Mouse (Mus musculus): ENCODE results near the gene Letmd1. TPM values are rescaled to one million over a fixed set of nuclear protein-coding genes. Genes with fewer than 3 reads are reported as not detected.
A peak's percentile ranks its signal among the peaks of the same experiment; 100 is the strongest.

The Letmd1 gene
- polyA plus RNA-seq, 1 experiment, result 35.4 TPM

- TF ChIP-seq POLR2A (IDR thresholded peaks at IDR 0.05; ENCODE audit: low read depth, low read length) (no peak), CTCF (IDR thresholded peaks at IDR 0.05; ENCODE audit: extremely low read depth, insufficient read depth, insufficient read length, insufficient replicate concordance) (peak; percentile 43; the same call in 1 of the 2 replicates)
- peak; percentile 53 to 64 for DNase-seq (ENCODE audit: low read depth in 1 of 2, low spot score in 2 of 2)
- Histone ChIP-seq H3K4me1 (ENCODE audit: control insufficient read depth, insufficient read depth, insufficient read length) (no peaks in the 10 kb centered on the region), H3K4me3 (ENCODE audit: extremely low read depth, insufficient read depth, insufficient read length) (no peak overlapping the region), H3K27me3 (ENCODE audit: control insufficient read depth, insufficient read depth, low read length) (no peaks in the 10 kb centered on the region), H3K36me3 (ENCODE audit: control insufficient read depth, insufficient read depth, low read length) (no peaks in the 10 kb centered on the region), H3K27ac (ENCODE audit: insufficient read depth, low read length) (no peak overlapping the region)
- WGBS, result 21% methylated on average over 6 of the region's 6 CpGs
Observed at GRCm38 (mm10) chr15:100463712-100464111, 5.1 kb upstream of the Letmd1 start.

- no peak for DNase-seq (ENCODE audit: low read depth in 1 of 2, low spot score in 2 of 2)
- Histone ChIP-seq H3K36me3 (ENCODE audit: control insufficient read depth, insufficient read depth, low read length) (no peaks in the 10 kb centered on the region), H3K4me3 (ENCODE audit: extremely low read depth, insufficient read depth, insufficient read length) (no peak overlapping the region), H3K27ac (ENCODE audit: insufficient read depth, low read length) (no peak overlapping the region), H3K4me1 (ENCODE audit: control insufficient read depth, insufficient read depth, insufficient read length) (peaks cover 7% of the 10 kb centered on the region), H3K27me3 (ENCODE audit: control insufficient read depth, insufficient read depth, low read length) (no peaks in the 10 kb centered on the region)
- TF ChIP-seq CTCF (IDR thresholded peaks at IDR 0.05; ENCODE audit: extremely low read depth, insufficient read depth, insufficient read length, insufficient replicate concordance) (no peak), POLR2A (IDR thresholded peaks at IDR 0.05; ENCODE audit: low read depth, low read length) (no peak)
- WGBS, result 84% methylated on average over 2 of the region's 2 CpGs
Observed at GRCm38 (mm10) chr15:100465432-100465831, 3.4 kb upstream of the Letmd1 start.

GRCm38 (mm10) chr15:100467738-100468137 lies 1.1 kb upstream of the Letmd1 start:
- peaks cover 2% of the 10 kb centered on the region; the same call in 1 of the 2 replicates for H3K36me3 ChIP-seq (ENCODE audit: control insufficient read depth, insufficient read depth, low read length)
- 42% methylated on average over 8 of the region's 8 CpGs for WGBS
- peaks cover 7% of the 10 kb centered on the region for H3K4me1 ChIP-seq (ENCODE audit: control insufficient read depth, insufficient read depth, insufficient read length)
- DNase-seq (ENCODE audit: low read depth in 1 of 2, low spot score in 2 of 2), result no peak
- TF ChIP-seq CTCF (IDR thresholded peaks at IDR 0.05; ENCODE audit: extremely low read depth, insufficient read depth, insufficient read length, insufficient replicate concordance) (no peak), POLR2A (IDR thresholded peaks at IDR 0.05; ENCODE audit: low read depth, low read length) (no peak)
- H3K27ac ChIP-seq (ENCODE audit: insufficient read depth, low read length), result no peak overlapping the region
- no peak overlapping the region for H3K4me3 ChIP-seq (ENCODE audit: extremely low read depth, insufficient read depth, insufficient read length)
- no peaks in the 10 kb centered on the region for H3K27me3 ChIP-seq (ENCODE audit: control insufficient read depth, insufficient read depth, low read length)

GRCm38 (mm10) chr15:100469189-100469545 lies 344 bp downstream of the Letmd1 start:
- Histone ChIP-seq H3K27me3 (ENCODE audit: control insufficient read depth, insufficient read depth, low read length) (no peaks in the 10 kb centered on the region), H3K4me1 (ENCODE audit: control insufficient read depth, insufficient read depth, insufficient read length) (peaks cover 7% of the 10 kb centered on the region), H3K36me3 (ENCODE audit: control insufficient read depth, insufficient read depth, low read length) (peaks cover 3% of the 10 kb centered on the region; the same call in 1 of the 2 replicates), H3K27ac (ENCODE audit: insufficient read depth, low read length) (peak overlapping the region; percentile 95; the same call in 1 of the 2 replicates), H3K4me3 (ENCODE audit: extremely low read depth, insufficient read depth, insufficient read length) (peak overlapping the region; percentile 98)
- no peak for TF ChIP-seq CTCF (IDR thresholded peaks at IDR 0.05; ENCODE audit: extremely low read depth, insufficient read depth, insufficient read length, insufficient replicate concordance)
- no peak for TF ChIP-seq POLR2A (IDR thresholded peaks at IDR 0.05; ENCODE audit: low read depth, low read length)
- DNase-seq (ENCODE audit: low read depth in 1 of 2, low spot score in 2 of 2), result no peak
- 2% methylated on average over 18 of the region's 19 CpGs for WGBS

DNA sequence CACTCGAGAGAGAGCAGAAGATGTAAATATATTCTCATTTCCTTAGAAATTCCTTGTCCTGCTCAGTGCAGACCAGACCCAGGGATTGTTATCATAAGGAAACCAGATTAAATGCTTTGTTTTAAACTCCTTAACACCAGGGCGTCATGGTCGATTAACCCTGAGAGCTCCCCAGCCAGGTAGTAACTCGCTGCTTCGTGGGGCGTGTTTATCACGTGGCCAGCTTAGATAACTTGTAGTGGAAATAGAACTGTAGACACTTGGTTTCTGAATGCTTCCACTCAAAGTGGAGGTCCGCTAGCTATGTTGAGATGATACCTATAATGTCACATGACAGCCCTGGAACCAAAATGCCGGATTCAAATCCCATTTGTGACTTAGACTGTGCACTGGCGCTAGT lies 1.2 kb downstream of the Letmd1 start:
- 89% methylated on average over 10 of the region's 10 CpGs for WGBS

DNA sequence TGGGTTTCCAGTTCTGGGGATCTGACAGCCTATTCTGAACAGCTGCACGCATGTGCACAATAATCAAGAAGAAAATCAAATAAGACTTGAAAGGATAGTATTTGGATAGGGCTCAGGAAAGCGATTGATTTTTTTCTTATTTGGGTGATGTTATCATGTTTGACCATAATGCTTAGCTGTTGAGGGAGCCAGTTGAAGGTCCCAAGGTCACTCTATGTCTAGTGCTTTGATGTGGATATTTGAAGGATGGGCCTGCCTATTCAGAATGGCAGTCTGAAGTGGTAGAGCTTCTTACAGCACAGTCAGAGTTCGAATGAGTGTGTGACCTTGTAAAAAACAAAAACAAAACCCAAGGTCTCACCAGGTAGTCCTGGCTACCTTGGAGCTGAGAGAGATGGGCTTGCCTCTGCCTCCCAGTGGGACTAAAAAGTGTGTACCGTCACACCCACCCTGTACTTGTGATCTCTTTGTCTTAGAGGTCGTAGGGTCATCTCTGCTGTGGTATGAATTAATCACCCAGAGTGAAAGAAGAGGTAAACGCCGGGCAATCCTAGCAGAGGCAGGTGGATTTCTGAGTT lies 5.2 kb downstream of the Letmd1 start:
- H3K27ac ChIP-seq (ENCODE audit: insufficient read depth, low read length), result no peak overlapping the region
- TF ChIP-seq POLR2A (IDR thresholded peaks at IDR 0.05; ENCODE audit: low read depth, low read length) (no peak), CTCF (IDR thresholded peaks at IDR 0.05; ENCODE audit: extremely low read depth, insufficient read depth, insufficient read length, insufficient replicate concordance) (no peak)
- peaks cover 7% of the 10 kb centered on the region for H3K4me1 ChIP-seq (ENCODE audit: control insufficient read depth, insufficient read depth, insufficient read length)
- DNase-seq (ENCODE audit: low read depth in 1 of 2, low spot score in 2 of 2), result no peak
- no peaks in the 10 kb centered on the region for H3K27me3 ChIP-seq (ENCODE audit: control insufficient read depth, insufficient read depth, low read length)
- WGBS, result 91% methylated on average over 7 of the region's 7 CpGs
- H3K36me3 ChIP-seq (ENCODE audit: control insufficient read depth, insufficient read depth, low read length), result peaks cover 28% of the 10 kb centered on the region
- H3K4me3 ChIP-seq (ENCODE audit: extremely low read depth, insufficient read depth, insufficient read length), result no peak overlapping the region

More for the DNA sequence above, 1.2 kb downstream of the Letmd1 start:
- H3K36me3 ChIP-seq (ENCODE audit: control insufficient read depth, insufficient read depth, low read length), result peaks cover 7% of the 10 kb centered on the region
- DNase-seq (ENCODE audit: low read depth in 1 of 2, low spot score in 2 of 2), result no peak
- H3K27ac ChIP-seq (ENCODE audit: insufficient read depth, low read length), result no peak overlapping the region
- TF ChIP-seq CTCF (IDR thresholded peaks at IDR 0.05; ENCODE audit: extremely low read depth, insufficient read depth, insufficient read length, insufficient replicate concordance), result no peak
- no peak for TF ChIP-seq POLR2A (IDR thresholded peaks at IDR 0.05; ENCODE audit: low read depth, low read length)
- H3K27me3 ChIP-seq (ENCODE audit: control insufficient read depth, insufficient read depth, low read length), result no peaks in the 10 kb centered on the region
- H3K4me1 ChIP-seq (ENCODE audit: control insufficient read depth, insufficient read depth, insufficient read length), result peaks cover 7% of the 10 kb centered on the region
- no peak overlapping the region for H3K4me3 ChIP-seq (ENCODE audit: extremely low read depth, insufficient read depth, insufficient read length)

GRCm38 (mm10) chr15:100478351-100478750 lies 9.5 kb downstream of the Letmd1 start:
- TF ChIP-seq CTCF (IDR thresholded peaks at IDR 0.05; ENCODE audit: extremely low read depth, insufficient read depth, insufficient read length, insufficient replicate concordance), result no peak
- no peak for TF ChIP-seq POLR2A (IDR thresholded peaks at IDR 0.05; ENCODE audit: low read depth, low read length)
- H3K4me1 ChIP-seq (ENCODE audit: control insufficient read depth, insufficient read depth, insufficient read length), result no peaks in the 10 kb centered on the region
- H3K36me3 ChIP-seq (ENCODE audit: control insufficient read depth, insufficient read depth, low read length), result peaks cover 40% of the 10 kb centered on the region
- H3K27ac ChIP-seq (ENCODE audit: insufficient read depth, low read length), result no peak overlapping the region
- WGBS, result 83% methylated on average over 10 of the region's 10 CpGs
- DNase-seq (ENCODE audit: low read depth in 1 of 2, low spot score in 2 of 2), result no peak
- H3K4me3 ChIP-seq (ENCODE audit: extremely low read depth, insufficient read depth, insufficient read length), result no peak overlapping the region
- H3K27me3 ChIP-seq (ENCODE audit: control insufficient read depth, insufficient read depth, low read length), result no peaks in the 10 kb centered on the region
